Mouse (Mus musculus): ENCODE measurements around the gene Fam208b. TPM values are rescaled to one million over a fixed set of nuclear protein-coding genes. Genes with fewer than 3 reads are reported as not detected.
"Not testable (repeated sequence)": the region's sequence is repeated elsewhere in the genome, so short reads cannot be mapped to it uniquely, and the experiment has no call there.

Fam208b gene
- polyA plus RNA-seq, 1 experiment, result 8.1 TPM

DNA sequence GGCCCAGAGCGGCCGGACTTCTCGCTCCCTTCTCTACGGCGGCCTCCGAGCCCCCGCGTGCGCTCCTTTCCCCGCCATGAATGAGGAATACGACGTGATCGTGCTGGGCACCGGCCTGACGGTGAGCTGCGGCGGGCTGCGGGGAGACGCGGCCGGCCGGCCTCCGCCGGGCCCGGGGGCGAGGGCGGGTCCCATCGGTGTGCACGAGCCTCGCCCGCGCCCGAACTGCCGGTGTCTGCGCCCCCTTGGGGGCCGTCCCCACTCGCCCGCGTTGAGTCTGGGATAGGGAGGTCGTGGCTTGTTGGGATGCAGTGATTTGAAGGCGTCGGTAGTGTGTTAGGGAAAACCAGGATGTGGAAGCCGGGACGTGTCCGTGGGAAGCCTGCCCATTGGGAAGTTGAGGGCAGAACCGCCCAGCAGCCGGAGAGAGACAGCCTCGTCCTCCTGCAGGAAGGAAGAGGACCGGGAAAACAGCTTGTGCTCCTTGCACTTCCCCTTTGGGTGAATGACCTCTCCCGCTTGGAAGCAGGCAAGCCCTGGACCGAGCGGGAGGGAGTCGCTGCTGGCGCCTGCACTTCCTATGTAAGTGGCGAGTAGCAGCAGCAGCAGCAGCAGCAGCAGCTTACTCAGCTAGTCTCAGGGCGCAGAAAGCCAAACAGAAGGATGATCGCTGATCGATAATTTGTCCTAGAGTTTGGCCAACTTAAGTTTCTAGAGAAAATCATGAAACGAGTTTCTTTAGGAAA is 72.5 kb downstream of the Fam208b start:
- TF ChIP-seq POLR2A (IDR thresholded peaks at IDR 0.05; ENCODE audit: borderline replicate concordance, low read depth, low read length) (peak; percentile 27; the same call in 1 of the 2 replicates), CTCF (IDR thresholded peaks at IDR 0.05; ENCODE audit: low read depth, low read length) (no peak)
- peak overlapping the region; percentile 99 for H3K4me3 ChIP-seq (ENCODE audit: insufficient read depth, low read length)
- peaks cover 15% of the 10 kb centered on the region for H3K4me1 ChIP-seq (ENCODE audit: control insufficient read depth, insufficient read depth, low read length)
- H3K27ac ChIP-seq (ENCODE audit: insufficient read depth, low read depth, low read length), result peak overlapping the region; percentile 99

- TF ChIP-seq CTCF (IDR thresholded peaks at IDR 0.05; ENCODE audit: low read depth, low read length), result no peak
- no peak for TF ChIP-seq POLR2A (IDR thresholded peaks at IDR 0.05; ENCODE audit: borderline replicate concordance, low read depth, low read length)
- peak within 1 kb of the TSS; percentile 99 for H3K4me3 ChIP-seq (ENCODE audit: insufficient read depth, low read length)
- peaks cover 13% of the 10 kb centered on the region for H3K4me1 ChIP-seq (ENCODE audit: control insufficient read depth, insufficient read depth, low read length)
- H3K27ac ChIP-seq (ENCODE audit: insufficient read depth, low read depth, low read length), result peak within 1 kb of the TSS; percentile 99
Observed at GRCm38 (mm10) chr13:3537594-3538222, 73.2 kb downstream of the Fam208b start, which contains the start of gene Gdi2. Gdi2 (plus strand) TSS chr13:3538063.

GRCm38 (mm10) chr13:3534146-3534545 is 76.8 kb downstream of the Fam208b start:
- no peak overlapping the region for H3K4me3 ChIP-seq (ENCODE audit: insufficient read depth, low read length)
- TF ChIP-seq CTCF (IDR thresholded peaks at IDR 0.05; ENCODE audit: low read depth, low read length) (no peak), POLR2A (IDR thresholded peaks at IDR 0.05; ENCODE audit: borderline replicate concordance, low read depth, low read length) (no peak)
- peaks cover 7% of the 10 kb centered on the region; the same call in 1 of the 2 replicates for H3K4me1 ChIP-seq (ENCODE audit: control insufficient read depth, insufficient read depth, low read length)
- H3K27ac ChIP-seq (ENCODE audit: insufficient read depth, low read depth, low read length), result no peak overlapping the region

DNA sequence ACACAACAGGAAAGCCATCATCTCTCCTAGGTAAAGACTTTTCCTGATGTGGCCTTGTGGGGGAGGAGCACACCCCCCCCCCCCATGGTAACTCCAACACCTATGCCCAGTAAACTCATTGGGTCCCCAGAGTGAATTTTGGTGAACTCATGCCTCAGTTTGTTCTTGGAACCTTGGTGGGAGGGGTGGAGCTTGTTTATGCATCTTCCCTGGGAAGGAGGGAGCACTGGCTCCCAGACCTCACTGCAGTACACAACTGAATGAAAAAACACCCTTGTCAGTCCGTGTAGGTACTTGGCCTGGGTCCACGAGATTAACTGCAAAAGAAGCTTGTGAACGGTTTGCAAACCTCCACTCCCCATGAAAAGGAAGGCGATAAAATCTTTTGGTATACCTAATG is 78.5 kb downstream of the Fam208b start:
- TF ChIP-seq POLR2A (IDR thresholded peaks at IDR 0.05; ENCODE audit: borderline replicate concordance, low read depth, low read length) (no peak), CTCF (IDR thresholded peaks at IDR 0.05; ENCODE audit: low read depth, low read length) (no peak)
- H3K4me3 ChIP-seq (ENCODE audit: insufficient read depth, low read length), result no peak overlapping the region
- H3K4me1 ChIP-seq (ENCODE audit: control insufficient read depth, insufficient read depth, low read length), result peaks cover 7% of the 10 kb centered on the region; the same call in 1 of the 2 replicates
- no peak overlapping the region for H3K27ac ChIP-seq (ENCODE audit: insufficient read depth, low read depth, low read length)

DNA sequence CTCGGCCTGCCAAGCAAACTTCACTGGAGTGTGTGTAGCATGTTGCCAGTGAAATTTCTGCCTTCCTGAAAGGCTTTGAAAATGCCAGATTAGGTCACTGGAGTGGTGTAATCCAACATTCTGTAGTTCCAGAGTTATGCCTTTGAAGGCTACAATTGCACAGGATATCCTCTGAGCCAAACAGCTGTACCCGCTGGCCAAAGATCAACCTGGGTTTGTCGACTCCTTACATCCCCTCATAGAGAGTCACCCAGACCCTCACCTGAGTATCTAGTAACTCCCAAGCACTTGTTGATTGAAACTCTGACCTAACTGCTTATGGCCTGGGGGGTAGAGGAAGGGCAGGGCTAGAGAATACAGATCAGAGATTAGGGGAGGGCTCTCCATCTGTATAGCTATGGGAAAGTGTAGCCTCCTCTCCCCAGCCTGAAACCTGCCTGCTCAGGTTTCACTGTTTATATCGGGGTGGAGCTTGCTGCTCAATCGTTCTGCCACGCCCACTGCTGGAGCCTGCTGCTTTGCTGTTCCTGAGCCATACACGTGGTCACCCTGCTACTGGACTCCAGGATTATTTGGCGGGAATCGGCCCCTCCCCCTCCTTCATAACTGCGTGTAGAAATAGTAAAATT is 79.1 kb downstream of the Fam208b start:
- Histone ChIP-seq H3K27ac (ENCODE audit: insufficient read depth, low read depth, low read length) (no peak overlapping the region), H3K4me3 (ENCODE audit: insufficient read depth, low read length) (no peak overlapping the region), H3K4me1 (ENCODE audit: control insufficient read depth, insufficient read depth, low read length) (peaks cover 5% of the 10 kb centered on the region; the same call in 1 of the 2 replicates)
- TF ChIP-seq CTCF (IDR thresholded peaks at IDR 0.05; ENCODE audit: low read depth, low read length), result no peak
- no peak for TF ChIP-seq POLR2A (IDR thresholded peaks at IDR 0.05; ENCODE audit: borderline replicate concordance, low read depth, low read length)

GRCm38 (mm10) chr13:3531176-3531575 is 79.7 kb downstream of the Fam208b start:
- not testable (repeated sequence) for H3K27ac ChIP-seq (ENCODE audit: insufficient read depth, low read depth, low read length); H3K4me3 ChIP-seq (ENCODE audit: insufficient read depth, low read length); H3K4me1 ChIP-seq (ENCODE audit: control insufficient read depth, insufficient read depth, low read length)

GRCm38 (mm10) chr13:3530451-3530850 is 80.5 kb downstream of the Fam208b start:
- Histone ChIP-seq H3K4me1 (ENCODE audit: control insufficient read depth, insufficient read depth, low read length) (peaks cover 13% of the 10 kb centered on the region), H3K4me3 (ENCODE audit: insufficient read depth, low read length) (no peak overlapping the region), H3K27ac (ENCODE audit: insufficient read depth, low read depth, low read length) (no peak overlapping the region)
- TF ChIP-seq CTCF (IDR thresholded peaks at IDR 0.05; ENCODE audit: low read depth, low read length) (no peak), POLR2A (IDR thresholded peaks at IDR 0.05; ENCODE audit: borderline replicate concordance, low read depth, low read length) (no peak)

GRCm38 (mm10) chr13:3526328-3526727 is 84.6 kb downstream of the Fam208b start:
- no peak for TF ChIP-seq CTCF (IDR thresholded peaks at IDR 0.05; ENCODE audit: low read depth, low read length)
- TF ChIP-seq POLR2A (IDR thresholded peaks at IDR 0.05; ENCODE audit: borderline replicate concordance, low read depth, low read length), result no peak
- Histone ChIP-seq H3K4me3 (ENCODE audit: insufficient read depth, low read length) (peak overlapping the region; percentile 9; the same call in 1 of the 2 replicates), H3K27ac (ENCODE audit: insufficient read depth, low read depth, low read length) (peak overlapping the region; percentile 76), H3K4me1 (ENCODE audit: control insufficient read depth, insufficient read depth, low read length) (peaks cover 31% of the 10 kb centered on the region)

DNA sequence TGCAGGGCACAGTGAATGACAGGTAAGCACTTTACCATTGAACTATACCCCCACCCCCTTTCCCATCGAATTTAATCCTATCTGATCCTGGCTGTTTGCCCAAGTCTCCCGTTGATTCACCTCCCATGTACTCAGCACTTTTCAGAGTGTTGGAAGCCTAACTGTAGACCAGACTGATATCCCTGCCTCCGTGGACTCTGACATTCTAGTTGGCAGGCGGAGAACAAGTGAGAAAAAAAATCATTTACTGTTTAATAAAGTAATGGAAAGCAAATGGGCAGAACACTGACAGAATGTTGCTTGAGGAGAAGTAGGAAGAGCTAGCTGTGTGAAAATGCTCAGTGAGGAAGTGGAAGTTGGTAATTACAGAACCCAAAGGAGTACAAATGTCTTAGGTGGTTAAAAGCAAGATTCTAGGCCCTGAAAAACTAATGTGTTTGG is 85.3 kb downstream of the Fam208b start:
- no peak overlapping the region for H3K4me3 ChIP-seq (ENCODE audit: insufficient read depth, low read length)
- H3K4me1 ChIP-seq (ENCODE audit: control insufficient read depth, insufficient read depth, low read length), result peaks cover 31% of the 10 kb centered on the region
- TF ChIP-seq CTCF (IDR thresholded peaks at IDR 0.05; ENCODE audit: low read depth, low read length) (no peak), POLR2A (IDR thresholded peaks at IDR 0.05; ENCODE audit: borderline replicate concordance, low read depth, low read length) (no peak)
- H3K27ac ChIP-seq (ENCODE audit: insufficient read depth, low read depth, low read length), result peak overlapping the region; percentile 76

- H3K27ac ChIP-seq (ENCODE audit: insufficient read depth, low read depth, low read length), result peak overlapping the region; percentile 5; the same call in 1 of the 2 replicates
- peaks cover 35% of the 10 kb centered on the region for H3K4me1 ChIP-seq (ENCODE audit: control insufficient read depth, insufficient read depth, low read length)
- H3K4me3 ChIP-seq (ENCODE audit: insufficient read depth, low read length), result no peak overlapping the region
- no peak for TF ChIP-seq POLR2A (IDR thresholded peaks at IDR 0.05; ENCODE audit: borderline replicate concordance, low read depth, low read length)
- no peak for TF ChIP-seq CTCF (IDR thresholded peaks at IDR 0.05; ENCODE audit: low read depth, low read length)
Observed at GRCm38 (mm10) chr13:3523946-3524345, 87.0 kb downstream of the Fam208b start.

Measured in bone marrow macrophage, adult 2 months (primary cell).